Mouse (Mus musculus): ENCODE results near the gene Nop53. TPM values are rescaled to one million over a fixed set of nuclear protein-coding genes. Genes with fewer than 3 reads are reported as not detected.

Nop53 gene
- 130 and 169 TPM in 2 replicates for polyA plus RNA-seq (2015; fragmentation: Nextera tagmentation; extraction: Ambion mirVana)

GRCm38 (mm10) chr7:15945721-15946536, at the start of gene Nop53:
Gene Nop53, minus strand, starts transcription at chr7:15946074.

DNA sequence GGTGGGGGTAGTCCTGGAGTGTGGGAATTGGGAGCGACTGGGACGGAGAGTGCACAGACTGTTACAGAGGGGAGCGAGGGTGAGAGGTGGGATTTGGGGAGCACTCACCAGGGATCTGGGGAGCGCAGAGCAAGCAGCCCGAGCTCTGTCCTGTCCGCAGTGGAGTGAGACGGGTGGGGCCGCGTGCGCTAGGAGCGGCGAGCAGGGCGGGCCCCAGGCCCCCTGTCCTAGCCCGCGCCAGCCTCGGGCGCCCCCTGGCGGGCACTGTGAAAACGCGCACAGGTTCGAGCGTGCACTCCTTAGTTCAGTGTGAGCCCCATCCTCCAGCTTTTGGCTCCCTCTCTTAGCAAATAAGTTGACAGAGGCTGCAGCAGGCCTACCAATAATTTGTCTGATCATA, 21.4 kb upstream of the Nop53 start, which contains the start of gene Ehd2:
Gene Ehd2, minus strand, starts transcription at position 256 of the 400 bp plus-strand sequence.

DNA sequence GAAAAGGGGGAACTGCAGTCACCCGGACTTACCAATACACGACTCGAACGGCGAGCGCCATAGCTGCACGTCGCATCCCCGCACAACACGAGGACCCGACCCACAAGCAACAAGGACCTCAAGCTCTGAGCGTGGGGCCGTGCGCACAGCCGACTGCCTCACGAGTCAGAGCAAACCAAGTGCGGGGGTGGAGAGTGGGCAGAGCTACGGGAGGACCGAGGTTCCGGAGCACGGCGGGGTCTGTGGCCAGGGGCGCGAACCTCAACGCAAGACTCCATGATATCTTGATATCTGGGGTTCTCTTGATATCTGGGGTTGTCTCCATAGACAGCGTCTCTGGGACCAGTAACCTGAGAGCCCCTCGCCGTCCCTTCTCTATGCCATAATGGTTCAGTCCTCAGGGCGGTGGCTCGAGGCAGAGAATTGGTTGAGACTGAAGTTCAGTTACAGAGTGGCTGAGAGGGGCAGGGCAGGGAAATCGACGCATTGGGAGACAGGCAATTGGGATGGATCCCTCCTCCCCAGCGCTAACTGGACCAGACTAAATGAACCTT, 23.6 kb downstream of the Nop53 start, which contains the start of gene Selenow:
Gene Selenow, minus strand, starts transcription at position 183 of the 554 bp plus-strand sequence.

Other genes starting within 250 kb of the Nop53 start
- not detected in 2 replicates for gene Obox5, start 195.9 kb downstream of the Nop53 start, polyA plus RNA-seq (2015; fragmentation: Nextera tagmentation; extraction: Ambion mirVana)
- not detected in 2 replicates for gene Obox6, start 106.4 kb downstream of the Nop53 start, polyA plus RNA-seq (2015; fragmentation: Nextera tagmentation; extraction: Ambion mirVana)
- not detected in 2 replicates for gene Crx, start 66.1 kb downstream of the Nop53 start, polyA plus RNA-seq (2015; fragmentation: Nextera tagmentation; extraction: Ambion mirVana)
- 1.7 and 1.9 TPM in 2 replicates for gene Crxos, start 63.5 kb downstream of the Nop53 start, polyA plus RNA-seq (2015; fragmentation: Nextera tagmentation; extraction: Ambion mirVana)
- 528 and 758 TPM in 2 replicates for gene Selenow, start 23.7 kb downstream of the Nop53 start, polyA plus RNA-seq (2015; fragmentation: Nextera tagmentation; extraction: Ambion mirVana)
- gene Ehd2, start 21.5 kb upstream of the Nop53 start, polyA plus RNA-seq (2015; fragmentation: Nextera tagmentation; extraction: Ambion mirVana), result 30.7 and 33.1 TPM in 2 replicates
- gene Bicra, start 101.8 kb upstream of the Nop53 start, polyA plus RNA-seq (2015; fragmentation: Nextera tagmentation; extraction: Ambion mirVana), result 5.0 and 5.6 TPM in 2 replicates
- 0.04 TPM in 1 of 2 replicates, not detected in the other for gene Zfp541, start 115.7 kb upstream of the Nop53 start, polyA plus RNA-seq (2015; fragmentation: Nextera tagmentation; extraction: Ambion mirVana)
- 112 and 151 TPM in 2 replicates for gene Napa, start 152.4 kb upstream of the Nop53 start, polyA plus RNA-seq (2015; fragmentation: Nextera tagmentation; extraction: Ambion mirVana)
- 20.5 and 26.0 TPM in 2 replicates for gene Kptn, start 173.8 kb upstream of the Nop53 start, polyA plus RNA-seq (2015; fragmentation: Nextera tagmentation; extraction: Ambion mirVana)
- 0.04 and 0.19 TPM in 2 replicates for gene Slc8a2, start 183.8 kb upstream of the Nop53 start, polyA plus RNA-seq (2015; fragmentation: Nextera tagmentation; extraction: Ambion mirVana)
- gene Meis3, start 229.0 kb upstream of the Nop53 start, polyA plus RNA-seq (2015; fragmentation: Nextera tagmentation; extraction: Ambion mirVana), result 25.0 and 35.2 TPM in 2 replicates